Mouse (Mus musculus): ENCODE results near the gene Rpl7a.

DNA sequence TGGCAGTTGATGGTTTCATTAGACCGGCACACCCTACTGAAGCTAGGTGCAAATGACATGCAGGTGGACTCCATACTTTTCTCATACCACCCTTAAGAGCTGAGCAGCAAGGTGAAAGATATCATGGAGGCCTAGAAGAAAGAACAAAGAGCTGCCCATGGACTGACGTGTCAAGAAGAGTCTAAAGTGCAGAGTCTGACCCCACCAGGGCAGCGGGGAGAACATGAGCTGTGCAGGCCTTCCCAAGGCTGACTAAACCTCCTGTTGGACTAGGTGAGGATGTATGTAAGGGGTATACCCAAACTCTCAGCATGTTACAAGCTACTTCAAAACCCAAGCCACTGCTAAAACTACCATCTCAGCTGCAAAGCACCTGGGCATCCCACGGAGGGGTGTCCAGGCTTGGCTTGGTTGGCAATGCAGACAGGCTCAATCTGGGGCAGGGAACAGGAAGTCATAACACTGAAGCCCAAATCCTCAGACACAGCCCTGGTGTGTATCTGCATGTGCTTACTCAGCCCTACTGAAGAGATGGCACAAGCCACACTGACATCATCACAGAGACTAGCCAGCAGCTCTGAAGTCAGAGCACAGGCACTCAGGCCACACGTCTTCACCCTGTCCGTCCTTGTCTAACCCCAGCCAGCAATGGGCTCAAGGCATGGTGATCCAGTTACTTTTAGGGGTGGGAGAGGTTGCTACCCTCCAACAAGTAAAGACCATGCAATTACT lies 17.3 kb downstream of the Rpl7a start:
- TF ChIP-seq POLR2A (IDR thresholded peaks at IDR 0.05; ENCODE audit: control insufficient read depth, low read depth, low read length) (no peak), CTCF (IDR thresholded peaks at IDR 0.05; ENCODE audit: control insufficient read depth, insufficient read depth, insufficient replicate concordance, low read depth, low read length) (no peak)

Data from testis, adult 2 months (tissue).